Mouse (Mus musculus) stomach, postnatal 0 days (tissue): Measurements from ENCODE around the gene Rxfp4.

Experiments
- CTCF ChIP-seq: IDR thresholded peaks from 2 replicates; pipeline ENCODE4 v1.5.1; 2016; ENCODE audit warnings: antibody characterized with exemption, low read depth, mild to moderate bottlenecking, moderate library complexity
- EP300 ChIP-seq: optimal IDR thresholded peaks from 2 replicates; pipeline ENCODE3; 2016; ENCODE audit warnings: antibody characterized with exemption

DNA sequence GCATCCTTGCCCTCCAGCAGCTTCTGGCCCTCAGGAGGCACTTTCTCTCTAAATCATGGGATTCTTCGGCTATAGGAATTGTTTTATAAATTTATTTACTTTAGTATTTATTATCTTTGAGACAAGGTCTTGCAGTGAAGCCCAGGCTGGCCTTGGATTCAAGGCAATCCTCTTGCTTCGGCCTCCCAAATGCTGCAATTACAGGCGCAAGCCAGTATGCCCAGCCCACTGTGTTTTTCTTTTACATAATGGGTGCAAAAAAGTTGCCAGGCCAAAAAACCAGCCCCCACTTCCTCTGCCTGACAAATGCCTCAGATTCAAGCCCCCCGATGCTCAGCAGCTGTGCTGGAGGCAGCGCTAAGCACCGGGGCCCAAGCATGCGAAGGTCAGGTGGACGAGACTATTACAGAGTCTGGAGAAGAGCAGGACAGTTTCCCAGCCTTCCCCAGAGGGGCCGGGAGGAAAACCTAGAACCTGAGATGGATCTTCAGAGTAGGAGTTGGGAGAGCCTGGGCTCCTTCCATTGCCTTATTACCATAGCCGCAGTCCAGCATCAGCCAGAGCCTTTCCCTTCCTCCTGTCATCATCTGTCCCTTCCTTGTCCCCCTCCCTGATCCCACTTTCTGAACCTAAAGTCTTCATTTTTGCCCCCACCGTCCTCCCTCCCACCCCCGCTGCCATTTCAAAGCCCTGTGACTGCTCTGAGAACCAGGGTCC is 4.3 kb downstream of the Rxfp4 start:
- TF ChIP-seq CTCF (no peak), EP300 (no peak)
